Mouse (Mus musculus): ENCODE measurements around the gene Prkch. TPM values are rescaled to one million over a fixed set of nuclear protein-coding genes. Genes with fewer than 3 reads are reported as not detected.

The Prkch gene
- total RNA-seq, 2 experiments from 2014 or later: 2.9 to 4.0 TPM

- no peak for DNase-seq (ENCODE audit: extremely low spot score in 1 of 2, low spot score in 1 of 2)
Measured at GRCm38 (mm10) chr12:73815892-73816291, 231.3 kb downstream of the Prkch start.

- DNase-seq (ENCODE audit: extremely low spot score in 1 of 2, low spot score in 1 of 2): no peak
Measured at GRCm38 (mm10) chr12:73816866-73817265, 232.3 kb downstream of the Prkch start.

GRCm38 (mm10) chr12:73818801-73819200 lies 234.2 kb downstream of the Prkch start:
- no peak for DNase-seq (ENCODE audit: extremely low spot score in 1 of 2, low spot score in 1 of 2)

- DNase-seq (ENCODE audit: extremely low spot score in 1 of 2, low spot score in 1 of 2): no peak
Measured at GRCm38 (mm10) chr12:73821176-73821575, 236.6 kb downstream of the Prkch start.

- DNase-seq (ENCODE audit: extremely low spot score in 1 of 2, low spot score in 1 of 2): no peak
Measured at GRCm38 (mm10) chr12:73822331-73822730, 237.7 kb downstream of the Prkch start.

- no peak for DNase-seq (ENCODE audit: extremely low spot score in 1 of 2, low spot score in 1 of 2)
Measured at GRCm38 (mm10) chr12:73824828-73825227, 240.2 kb downstream of the Prkch start.

Other genes starting within 250 kb of the Prkch start
- gene Tmem30b, start 38.4 kb upstream of the Prkch start, total RNA-seq (2021): under 1 TPM in 1 of 2 experiments, not detected in 1; 0.12 TPM